Mouse (Mus musculus) olfactory bulb, adult 2 months (tissue): Measurements from ENCODE around the gene Sorl1.

Source experiments
- CTCF ChIP-seq: fragments of 200-500 bp; IDR thresholded peaks from 2 replicates; pipeline ENCODE4 v1.5.1; 2012; ENCODE audit warnings: low read depth, mild to moderate bottlenecking, low read length, moderate library complexity; ENCODE audit not compliant: insufficient read depth
- POLR2A ChIP-seq: fragments of 200-500 bp; IDR thresholded peaks from 2 replicates; pipeline ENCODE4 v1.6.1; 2012; ENCODE audit warnings: mild to moderate bottlenecking, low read depth, low read length, moderate library complexity; ENCODE audit not compliant: insufficient read depth

DNA sequence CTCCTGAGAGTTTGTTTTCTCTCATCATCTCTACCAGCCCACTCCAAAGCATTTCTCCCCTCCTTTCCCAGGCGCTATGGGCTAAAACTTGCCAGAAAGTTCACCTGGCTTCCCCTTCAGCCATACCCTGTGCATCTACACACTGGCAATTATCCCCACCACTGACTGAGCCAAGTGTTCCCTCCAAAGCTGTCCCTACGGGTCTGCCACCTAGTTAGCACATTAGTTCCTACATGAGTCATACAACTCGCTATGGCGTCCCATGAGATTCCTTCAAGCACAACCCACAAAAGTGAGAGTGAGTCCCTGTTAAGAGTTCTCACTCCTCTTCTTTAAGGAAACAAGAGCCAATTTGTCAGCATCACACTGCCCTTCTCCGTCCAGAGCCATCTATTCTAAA, 54.6 kb downstream of the Sorl1 start:
- TF ChIP-seq POLR2A = no peak
- no peak for TF ChIP-seq CTCF
